Mouse (Mus musculus): ENCODE measurements around the gene Prr23a2.
A peak's percentile ranks its signal among the peaks of the same experiment; 100 is the strongest.

Gene Prr23a2

GRCm38 (mm10) chr9:98856210-98856609, at the start of gene Prr23a2:
Gene Prr23a2, plus strand, starts transcription at chr9:98856494.
- no peak for DNase-seq (ENCODE audit: low spot score in 2 of 2)

GRCm38 (mm10) chr9:98807631-98808030, 48.7 kb upstream of the Prr23a2 start:
- no peak for DNase-seq (ENCODE audit: low spot score in 2 of 2)

- DNase-seq (ENCODE audit: low spot score in 2 of 2), result peak in 1 of 2 experiments; percentile 26
Measured at GRCm38 (mm10) chr9:98809526-98809925, 46.8 kb upstream of the Prr23a2 start.

GRCm38 (mm10) chr9:98816066-98816465, 40.2 kb upstream of the Prr23a2 start:
- DNase-seq (ENCODE audit: low spot score in 2 of 2), result no peak

GRCm38 (mm10) chr9:98817592-98817991, 38.7 kb upstream of the Prr23a2 start:
- no peak for DNase-seq (ENCODE audit: low spot score in 2 of 2)

DNA sequence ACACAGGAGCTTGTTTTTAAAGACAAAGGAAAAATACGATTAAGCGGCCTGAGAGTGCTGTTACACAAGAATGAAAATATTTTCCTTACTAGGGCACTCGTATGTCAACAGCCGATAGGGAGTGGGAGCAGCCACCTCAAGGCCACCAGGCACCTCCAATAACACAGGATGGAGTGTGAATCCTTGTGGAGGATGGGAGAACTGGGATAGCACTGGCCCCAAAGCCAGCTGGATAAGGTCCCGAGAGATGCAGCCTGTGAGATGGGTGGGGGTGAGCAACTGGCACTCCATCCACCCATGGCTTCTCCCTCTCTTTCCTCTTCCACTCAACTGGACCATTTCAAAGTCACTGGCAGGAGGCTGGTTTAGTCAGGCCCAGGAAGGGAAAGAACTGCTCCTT, 37.3 kb upstream of the Prr23a2 start:
- no peak for DNase-seq (ENCODE audit: low spot score in 2 of 2)

GRCm38 (mm10) chr9:98819481-98819880, 36.8 kb upstream of the Prr23a2 start:
- no peak for DNase-seq (ENCODE audit: low spot score in 2 of 2)

- no peak for DNase-seq (ENCODE audit: low spot score in 2 of 2)
Measured at GRCm38 (mm10) chr9:98820461-98820860, 35.8 kb upstream of the Prr23a2 start.

GRCm38 (mm10) chr9:98821067-98821466, 35.2 kb upstream of the Prr23a2 start:
- no peak for DNase-seq (ENCODE audit: low spot score in 2 of 2)

DNA sequence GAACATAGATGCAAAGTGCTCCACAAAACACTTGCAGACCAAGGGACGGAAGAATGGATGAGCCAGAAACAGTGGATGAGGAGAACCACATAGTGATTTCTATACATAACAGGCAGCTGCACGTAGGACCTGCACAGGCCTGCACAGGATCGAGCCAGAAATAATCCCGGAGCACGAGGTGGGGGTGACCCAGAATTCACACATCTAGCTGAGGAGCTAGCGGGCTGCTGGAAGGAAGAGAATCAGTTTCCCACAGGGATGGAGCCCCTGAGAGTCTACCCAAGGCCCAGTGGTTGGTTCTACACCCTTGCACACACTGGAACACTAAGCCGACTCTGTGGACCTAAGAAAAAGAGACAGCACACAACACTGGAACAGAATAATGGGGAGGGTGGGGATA, 32.5 kb upstream of the Prr23a2 start:
- DNase-seq (ENCODE audit: low spot score in 2 of 2), result no peak

- no peak for DNase-seq (ENCODE audit: low spot score in 2 of 2)
Measured at GRCm38 (mm10) chr9:98829508-98829907, 26.8 kb upstream of the Prr23a2 start.

- DNase-seq (ENCODE audit: low spot score in 2 of 2), result no peak
Measured at GRCm38 (mm10) chr9:98837537-98838074, 18.7 kb upstream of the Prr23a2 start.

DNA sequence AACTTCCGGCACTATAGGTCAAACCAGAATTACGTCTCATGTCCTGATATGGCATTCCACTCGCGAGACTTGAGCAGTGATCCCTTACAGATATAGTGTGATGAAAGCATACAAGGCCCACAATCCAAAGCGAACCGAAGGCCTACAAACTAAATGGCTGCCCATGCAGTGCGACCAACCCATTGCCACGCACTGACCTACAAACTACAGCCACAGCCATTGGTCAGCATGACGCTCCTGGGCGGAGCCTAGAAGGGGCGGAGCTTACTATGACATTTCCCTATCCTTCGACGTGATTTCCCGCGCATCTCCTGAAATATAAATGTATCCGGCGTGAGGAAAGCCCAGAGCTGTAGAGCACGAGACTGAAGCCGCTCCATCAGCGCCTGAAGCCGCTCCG, 14.2 kb upstream of the Prr23a2 start, which contains the start of gene Prr23a1:
Gene Prr23a1 (plus strand): TSS at position 387 of the 400 bp plus-strand sequence.
- DNase-seq (ENCODE audit: low spot score in 2 of 2), result no peak

DNA sequence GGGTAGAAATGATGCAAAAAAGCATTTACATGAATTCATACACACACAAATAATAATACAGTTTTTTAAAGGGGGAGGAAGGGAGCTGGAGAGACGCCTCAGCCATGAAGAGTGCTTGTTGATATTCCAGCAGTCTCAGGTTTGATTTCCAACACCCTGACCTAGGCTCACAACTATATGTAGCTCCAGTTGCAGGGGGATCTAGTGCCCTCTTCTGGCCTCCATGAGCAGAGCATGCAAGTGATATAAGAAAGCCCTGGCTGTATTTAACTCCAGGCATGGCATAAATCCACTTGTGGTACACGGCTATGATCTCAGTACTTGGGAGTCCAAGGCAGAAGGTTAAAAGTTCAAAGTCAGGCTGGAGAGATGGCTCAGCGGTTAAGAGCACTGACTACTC, 7.2 kb downstream of the Prr23a2 start:
- DNase-seq (ENCODE audit: low spot score in 2 of 2), result no peak

GRCm38 (mm10) chr9:98864571-98864970, 8.3 kb downstream of the Prr23a2 start, which contains the start of gene Prr23a3:
Gene Prr23a3, plus strand, starts transcription at chr9:98864767.
- DNase-seq (ENCODE audit: low spot score in 2 of 2), result no peak

DNA sequence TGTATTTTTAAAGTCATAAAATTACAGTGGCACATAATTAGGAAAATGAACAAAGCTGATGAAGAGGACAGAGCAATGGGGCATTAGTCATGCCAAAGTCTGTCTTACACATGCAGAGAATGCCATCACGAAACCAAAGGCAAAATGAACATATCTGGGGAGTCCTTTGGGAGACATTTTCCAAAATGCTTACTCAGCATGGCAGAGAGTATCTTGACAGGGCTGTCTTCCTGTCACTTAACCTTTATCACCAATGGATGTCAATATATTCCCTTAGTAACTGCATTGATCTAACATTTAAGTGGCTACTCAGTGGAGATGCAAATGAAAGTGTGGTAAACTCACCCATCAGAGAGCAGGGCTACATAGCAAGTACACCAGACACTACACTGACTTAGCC, 45.2 kb downstream of the Prr23a2 start:
- no peak for DNase-seq (ENCODE audit: low spot score in 2 of 2)

DNA sequence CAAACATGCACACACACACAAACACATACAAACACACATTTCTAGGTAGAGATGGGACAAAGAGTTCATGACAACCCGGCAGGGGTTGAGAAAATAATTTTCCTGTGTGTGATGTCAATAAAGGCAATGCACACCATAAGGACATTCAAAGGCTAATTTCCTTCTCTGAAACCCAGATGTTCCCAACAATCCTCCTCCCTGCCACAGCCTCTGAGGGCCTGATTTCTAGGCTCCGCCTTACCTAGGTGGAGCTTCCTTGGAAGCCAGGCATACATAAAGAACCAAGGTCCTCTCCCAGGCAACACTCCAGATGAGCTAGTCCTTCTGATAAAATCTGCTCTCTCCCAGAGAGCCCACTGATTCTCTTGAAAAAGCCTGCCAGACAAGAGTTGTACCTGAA, 46.5 kb downstream of the Prr23a2 start, which contains the start of gene 7420426K07Rik:
Gene 7420426K07Rik (plus strand): TSS at position 301 of the 400 bp plus-strand sequence.
- DNase-seq (ENCODE audit: low spot score in 2 of 2), result no peak
